Mouse (Mus musculus): ENCODE results near the gene Pitpnm2.
"Not testable (repeated sequence)": the region's sequence is repeated elsewhere in the genome, so short reads cannot be mapped to it uniquely, and the experiment has no call there.

Gene Pitpnm2

DNA sequence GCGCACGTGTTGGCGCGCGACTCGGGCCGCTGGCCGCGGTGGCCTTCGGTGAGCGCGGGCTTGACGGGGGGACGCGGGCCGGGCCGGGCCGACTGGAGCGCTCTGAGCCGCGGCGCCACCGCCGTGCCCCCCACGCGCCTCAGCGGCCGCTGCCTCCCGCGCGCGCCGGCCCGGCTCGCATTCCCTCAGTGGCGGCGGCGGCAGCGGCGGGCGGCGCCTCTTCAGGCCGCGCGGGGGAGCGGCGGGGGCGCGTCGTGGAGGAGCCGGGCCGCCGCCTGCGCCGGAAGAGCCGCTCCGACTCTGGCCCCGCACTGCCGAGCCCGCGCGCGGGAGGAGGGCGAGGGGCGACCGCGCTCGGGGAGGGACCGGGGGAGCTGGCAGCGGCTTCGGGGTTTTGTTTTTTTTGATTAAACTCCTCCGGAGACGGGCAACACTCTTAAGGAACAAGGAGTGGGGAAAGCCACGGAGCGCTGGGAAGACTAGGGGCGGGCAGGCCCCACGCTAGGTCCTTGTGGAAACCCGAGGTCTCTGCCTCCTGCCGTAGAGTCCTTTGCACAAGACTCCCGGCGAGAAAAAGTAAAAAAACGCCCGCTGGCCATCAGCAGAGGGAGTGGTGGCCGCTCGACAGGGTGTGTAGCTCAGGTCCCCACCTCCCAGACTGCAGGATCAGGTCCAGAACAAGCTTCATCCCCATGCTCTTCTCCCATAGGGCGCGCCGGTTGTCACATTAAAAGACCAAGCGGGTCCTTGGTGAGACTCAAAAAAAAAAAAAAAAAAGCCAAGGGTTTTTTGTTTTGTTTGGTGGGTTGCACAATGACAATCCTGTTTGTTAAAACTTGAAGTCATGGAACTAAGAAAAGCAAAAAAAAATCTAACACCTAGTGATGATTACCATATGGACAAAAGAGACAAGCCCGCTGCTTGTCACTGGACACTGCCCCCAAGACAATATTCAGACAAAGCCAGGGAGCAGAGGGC, at the start of gene Pitpnm2:
TSS of gene Pitpnm2 (minus strand) at position 147 of the 978 bp plus-strand sequence.
- DNase-seq: no peak

DNA sequence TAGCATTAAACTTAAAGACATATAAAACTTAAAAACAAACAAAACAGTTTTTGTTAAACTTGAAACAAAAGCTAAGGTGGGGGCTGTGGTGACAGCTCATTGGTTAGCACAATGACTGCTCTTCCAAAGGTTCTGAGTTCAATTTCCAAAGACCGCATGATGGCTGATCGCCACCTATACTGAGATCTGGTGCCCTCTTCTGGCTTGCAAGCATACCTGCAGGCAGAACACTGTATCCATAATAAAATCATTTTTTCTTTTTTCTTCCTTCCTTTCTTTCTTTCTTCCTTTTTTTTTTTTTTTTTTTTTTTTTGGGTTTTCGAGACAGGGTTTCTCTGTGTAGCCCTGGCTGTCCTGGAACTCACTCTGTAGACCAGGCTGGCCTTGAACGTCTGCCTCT, 49.7 kb upstream of the Pitpnm2 start:
- DNase-seq: not testable (repeated sequence)

DNA sequence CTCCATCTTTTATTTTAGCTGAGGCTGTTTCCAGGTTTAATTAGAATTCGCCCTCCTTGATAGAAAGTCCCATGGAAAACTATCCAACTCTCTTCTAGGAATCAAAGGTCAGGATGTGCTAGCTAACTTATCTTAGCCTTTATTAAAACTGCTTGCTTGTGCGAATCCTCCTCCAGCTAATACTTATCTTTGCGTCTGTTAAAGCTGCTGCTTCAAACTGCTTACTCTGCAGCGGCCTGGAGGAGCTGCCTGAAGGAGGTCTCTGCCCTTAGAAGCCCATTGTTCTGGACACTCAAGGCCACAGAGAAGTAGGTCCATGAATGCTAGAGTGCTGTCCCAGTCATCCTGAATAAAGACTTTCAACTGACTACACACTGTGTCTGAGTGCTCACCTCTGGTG, 46.9 kb upstream of the Pitpnm2 start:
- no peak for DNase-seq

DNA sequence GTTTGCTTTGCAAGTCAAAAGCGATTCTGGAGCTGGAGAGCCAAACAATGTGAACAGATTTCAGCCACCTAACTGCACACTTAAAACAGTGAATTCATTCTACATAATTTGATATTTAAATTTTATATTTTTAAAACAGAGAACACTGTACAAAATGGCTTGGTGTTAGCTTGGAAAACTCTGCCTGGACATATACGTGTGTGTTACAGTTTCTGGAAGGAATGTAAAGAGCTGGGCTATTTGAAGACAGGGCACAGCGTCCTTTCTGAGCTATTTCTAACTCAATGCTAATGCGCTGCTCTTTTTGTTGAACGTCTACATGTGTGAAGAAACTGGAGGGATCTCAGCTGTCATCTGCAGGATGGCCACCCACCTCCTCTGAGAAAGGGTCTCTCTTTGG, 44.4 kb upstream of the Pitpnm2 start:
- DNase-seq: no peak

DNA sequence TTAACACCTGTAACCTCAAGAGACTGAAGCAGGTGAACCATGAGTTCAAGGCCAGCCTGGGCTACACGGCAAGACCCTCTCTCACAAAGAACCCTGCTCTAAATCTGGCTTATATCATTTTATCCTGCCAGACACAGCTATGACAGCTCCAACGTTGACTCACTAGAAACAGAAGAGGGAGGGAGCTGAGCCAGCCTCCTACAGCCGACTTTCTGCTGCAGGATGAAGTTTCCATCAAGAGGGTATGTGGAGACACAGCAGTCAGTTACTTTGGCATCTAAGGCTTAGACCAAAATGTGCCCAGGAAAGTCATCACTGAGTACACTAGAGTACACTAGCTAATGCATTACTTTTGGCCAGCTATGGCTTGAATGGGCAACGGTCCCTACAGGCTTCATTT, 40.7 kb upstream of the Pitpnm2 start:
- DNase-seq: no peak

DNA sequence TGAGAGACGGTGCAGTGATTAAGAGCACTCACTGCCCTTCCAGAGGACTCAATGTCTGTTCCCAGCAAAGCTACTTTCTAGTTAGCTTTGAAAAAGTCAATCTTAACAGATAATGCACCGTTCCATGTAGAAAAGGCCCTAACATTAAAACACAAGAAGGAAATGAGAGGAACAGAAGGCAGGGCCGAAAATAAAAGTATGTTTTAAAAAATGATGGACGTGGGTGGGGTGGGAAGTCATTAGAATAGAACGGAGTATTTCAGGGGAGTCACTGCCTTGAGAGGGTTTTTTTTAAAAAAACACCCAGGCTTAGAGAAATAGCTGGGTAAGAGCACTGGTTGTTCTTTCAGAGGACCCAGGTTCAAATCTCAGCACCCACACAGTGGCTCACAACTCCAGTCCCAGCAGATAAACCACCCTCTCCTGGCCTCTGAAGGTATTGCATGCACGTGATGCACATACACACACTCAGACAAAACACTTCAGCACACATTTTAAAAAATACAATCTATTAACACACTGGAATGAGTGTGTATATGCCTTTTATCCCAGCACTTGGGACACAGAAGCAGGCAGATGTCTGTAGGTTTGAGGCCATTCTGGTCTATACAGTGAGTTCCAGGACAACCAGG, 38.2 kb upstream of the Pitpnm2 start:
- DNase-seq: peak; percentile 47

DNA sequence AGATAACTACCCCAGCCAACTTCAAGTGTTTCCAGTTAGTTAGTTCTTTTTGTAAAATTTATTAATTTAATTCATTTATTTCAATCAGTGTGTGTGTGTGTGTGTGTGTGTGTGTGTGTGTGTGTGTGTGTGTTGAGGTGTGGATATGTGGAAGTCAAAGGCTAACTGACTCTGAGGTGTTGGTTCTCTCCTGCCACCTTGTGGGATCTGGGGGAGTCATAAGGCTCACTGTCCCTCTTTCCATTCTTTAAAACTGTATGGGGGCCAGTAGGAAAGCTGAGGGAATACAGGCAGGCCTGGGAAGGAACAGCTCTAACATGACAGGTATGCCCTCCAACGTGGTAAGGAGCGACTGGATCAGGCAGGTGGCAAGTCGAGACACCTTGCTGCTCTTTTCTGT, 34.8 kb upstream of the Pitpnm2 start:
- DNase-seq: no peak

DNA sequence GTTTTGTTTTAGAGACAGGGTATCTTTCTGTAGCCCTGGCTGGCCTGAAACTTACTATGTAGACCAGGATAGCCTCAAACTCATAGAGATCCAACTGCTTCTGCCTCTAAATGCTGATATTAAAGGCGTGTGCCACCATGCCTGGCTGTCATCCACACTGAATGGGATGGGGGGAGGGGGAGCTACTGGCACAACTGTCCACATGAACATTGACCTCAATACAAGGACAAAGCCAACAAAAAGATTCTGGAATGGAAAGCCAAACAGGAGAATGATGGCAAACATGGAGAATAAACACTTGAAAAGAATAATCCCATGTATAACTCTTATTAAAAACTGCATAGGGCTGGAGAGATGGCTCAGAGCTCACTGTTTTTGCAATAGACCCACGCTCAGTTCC, 33.3 kb upstream of the Pitpnm2 start:
- DNase-seq: no peak

DNA sequence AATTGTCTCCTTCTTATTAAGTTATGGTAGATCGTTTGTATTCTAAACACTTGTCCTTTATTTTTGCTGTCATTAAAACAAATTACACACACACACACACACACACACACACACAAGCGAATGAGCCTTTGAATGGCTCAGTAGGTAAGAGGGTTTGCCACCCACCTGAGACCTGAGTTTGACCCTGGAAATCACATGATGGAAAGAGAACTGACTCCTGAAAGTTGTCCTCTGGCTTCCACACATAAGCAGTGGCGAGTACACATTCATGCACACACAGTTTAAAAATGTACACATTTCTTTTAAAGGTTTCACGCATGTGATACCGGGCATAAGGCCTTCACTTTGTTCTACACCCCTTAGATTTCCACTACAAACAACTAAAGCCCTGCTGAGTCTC, 20.7 kb upstream of the Pitpnm2 start:
- no peak for DNase-seq

DNA sequence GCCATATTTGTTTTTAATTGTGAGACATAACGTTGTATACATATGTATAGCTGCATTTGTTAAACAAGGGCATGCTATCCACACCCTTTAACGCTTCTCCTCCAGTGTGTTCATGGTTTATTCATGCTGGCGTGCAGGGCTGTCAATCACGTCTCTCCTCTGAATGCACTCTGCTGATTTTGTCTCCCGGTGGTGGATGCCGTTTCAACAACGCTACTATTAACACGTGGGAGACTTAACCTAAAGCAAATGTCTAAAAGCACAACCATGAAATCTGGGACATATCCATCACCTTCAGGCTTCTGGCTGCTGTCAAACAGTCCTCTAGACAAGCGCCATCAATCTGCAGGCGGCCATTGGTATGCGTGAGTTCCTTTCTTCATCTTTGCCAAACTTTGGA, 20.1 kb upstream of the Pitpnm2 start:
- no peak for DNase-seq

DNA sequence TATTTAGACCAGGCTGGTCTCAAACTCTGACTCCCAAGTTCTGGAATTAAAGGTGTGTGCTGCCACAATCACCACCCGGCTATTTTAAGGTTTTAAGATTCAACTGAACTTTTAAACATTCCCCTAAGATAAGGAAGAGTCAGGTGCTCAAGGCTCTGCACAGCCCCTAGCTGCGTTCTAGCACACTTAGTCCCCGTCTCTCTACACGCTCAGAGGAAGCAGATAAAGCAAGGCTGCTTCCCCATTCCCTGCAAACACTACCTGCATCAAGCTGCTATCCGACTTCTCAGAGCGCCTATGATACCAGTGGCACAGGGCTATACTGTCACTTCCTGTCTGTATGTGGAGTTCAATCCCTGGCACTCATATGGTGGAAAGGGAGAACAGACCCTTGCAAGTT, 18.1 kb upstream of the Pitpnm2 start:
- no peak for DNase-seq

DNA sequence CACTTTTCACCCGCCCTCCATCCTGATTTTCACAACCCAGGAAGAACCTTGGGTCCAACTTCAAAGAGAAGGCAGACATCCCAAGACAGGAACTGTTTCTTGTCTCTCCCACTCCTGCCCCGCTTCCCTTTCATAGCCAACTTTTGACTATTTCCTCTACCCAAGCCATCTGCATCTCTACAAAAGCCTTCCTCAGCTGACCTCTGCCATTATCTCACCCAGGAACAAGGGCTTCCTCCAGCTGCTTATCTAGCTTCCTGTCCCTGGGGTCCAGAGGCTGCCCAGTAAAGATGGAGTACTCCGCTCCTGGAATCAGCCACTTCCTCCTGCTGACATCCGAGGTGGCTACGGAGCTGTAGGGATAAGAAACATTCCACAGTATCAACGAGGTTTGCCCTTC, 17.3 kb upstream of the Pitpnm2 start:
- DNase-seq: no peak

DNA sequence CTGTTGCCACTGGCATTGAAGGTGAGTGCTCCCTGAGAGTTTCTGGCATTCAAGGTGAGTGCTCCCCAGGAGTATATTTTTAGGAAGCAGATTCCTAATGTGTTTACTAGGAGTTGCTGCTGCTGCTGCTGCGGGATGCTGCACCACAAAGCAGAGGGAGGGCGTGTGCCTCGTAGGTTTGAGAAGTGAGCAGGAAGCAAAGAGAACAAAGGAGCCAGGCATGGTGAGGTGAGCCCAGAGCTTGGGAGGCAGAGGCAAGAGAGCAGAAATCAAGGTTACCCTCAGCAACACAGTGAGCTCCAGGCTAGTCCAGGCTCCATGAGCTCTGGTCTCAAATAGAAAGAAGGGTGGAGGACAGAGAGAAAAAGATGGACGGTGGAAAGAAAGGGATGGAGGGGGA, 13.7 kb upstream of the Pitpnm2 start:
- no peak for DNase-seq

DNA sequence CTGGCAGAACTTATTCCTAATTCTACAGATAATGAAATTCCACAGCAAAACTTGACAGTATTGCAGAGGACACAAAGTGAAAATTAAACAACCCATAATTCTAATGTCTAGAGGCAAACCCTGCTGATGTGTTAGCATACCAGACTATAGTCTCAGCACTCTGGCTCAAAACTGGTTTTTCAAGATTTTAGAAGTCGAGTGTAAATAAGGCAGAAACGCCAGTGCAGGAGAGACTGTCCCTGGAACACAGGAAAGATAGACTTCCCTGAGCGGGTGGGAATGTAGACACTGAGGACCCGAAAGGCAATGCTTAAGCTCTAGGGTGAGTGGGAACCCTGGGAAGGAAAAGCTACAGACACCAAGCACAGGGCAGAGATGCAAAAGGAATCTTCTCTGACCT, 12.5 kb upstream of the Pitpnm2 start:
- no peak for DNase-seq

DNA sequence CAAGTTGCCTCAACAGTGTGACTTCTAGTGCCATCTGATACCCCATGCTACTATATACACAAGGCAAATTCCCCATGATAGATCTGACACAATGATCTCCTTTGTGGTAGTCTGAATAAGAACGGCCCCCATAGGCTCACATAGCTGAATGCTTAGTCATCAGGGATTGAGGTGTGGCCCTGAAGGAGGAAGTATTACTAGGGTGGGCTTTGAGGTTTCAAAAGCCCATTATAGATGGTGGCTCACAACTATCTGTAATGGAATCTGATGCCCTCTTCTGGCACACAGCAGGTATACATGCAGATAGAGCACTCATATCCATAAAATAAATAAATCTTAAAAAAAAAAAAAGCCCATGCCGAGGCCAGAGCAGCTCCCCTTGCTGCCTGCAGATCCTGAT, 9.6 kb upstream of the Pitpnm2 start:
- DNase-seq: no peak

DNA sequence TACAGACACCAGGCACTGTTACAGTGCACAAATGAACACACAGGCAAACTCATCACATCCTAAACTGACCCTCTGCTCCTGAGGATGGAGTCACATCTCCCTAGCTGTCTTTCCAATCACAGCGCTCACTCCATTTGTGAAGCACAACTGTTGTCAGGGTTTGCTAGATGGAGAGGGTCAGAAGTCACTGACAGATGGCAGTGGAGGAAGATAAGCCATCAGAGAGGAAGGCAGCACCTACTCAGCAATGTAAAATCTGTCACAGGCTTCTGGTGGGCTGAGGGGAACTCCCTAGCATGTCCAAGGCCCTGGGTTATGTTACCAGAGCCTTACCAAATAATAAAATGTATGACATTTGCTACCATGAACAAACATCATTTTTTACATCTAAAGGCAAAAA, 8.5 kb upstream of the Pitpnm2 start:
- DNase-seq: no peak

DNA sequence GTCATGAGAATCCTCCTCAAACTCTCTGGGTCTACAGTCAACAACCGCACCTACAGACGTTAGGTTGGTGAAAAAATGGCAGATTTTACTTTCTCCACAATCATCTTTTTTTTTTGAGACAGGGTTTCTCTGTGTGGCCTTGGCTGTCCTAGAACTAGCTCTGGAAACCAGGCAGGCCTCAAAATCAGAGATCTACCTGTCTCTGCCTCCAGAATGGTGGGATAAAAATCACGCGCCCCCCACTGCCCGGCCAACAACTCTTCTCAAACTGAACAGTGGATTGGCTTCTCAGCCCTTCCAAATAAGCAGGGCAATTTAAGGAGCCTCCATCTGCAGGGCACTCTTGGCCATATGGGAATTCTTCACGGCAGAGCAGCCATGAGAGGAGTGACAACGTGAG, 5.6 kb upstream of the Pitpnm2 start:
- no peak for DNase-seq

DNA sequence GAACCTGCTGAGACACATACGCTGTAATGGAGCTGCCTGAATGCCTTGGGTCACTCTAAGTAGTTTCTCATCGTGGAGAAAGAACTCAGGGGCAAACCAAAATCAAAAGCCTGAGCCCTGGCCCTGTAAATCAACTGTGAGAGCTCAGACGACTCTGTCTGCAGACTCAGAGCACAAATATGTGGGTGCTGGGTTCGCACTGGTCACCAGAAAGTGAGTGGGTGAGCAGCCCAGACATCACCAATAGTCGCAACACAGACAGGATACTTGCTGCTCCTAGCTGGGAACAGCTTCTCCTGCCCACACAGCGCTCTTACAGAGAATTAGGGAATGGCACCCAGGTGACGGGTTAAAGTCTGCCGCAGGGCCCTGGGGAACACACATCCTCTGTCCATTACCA, 4.0 kb upstream of the Pitpnm2 start:
- DNase-seq: no peak

DNA sequence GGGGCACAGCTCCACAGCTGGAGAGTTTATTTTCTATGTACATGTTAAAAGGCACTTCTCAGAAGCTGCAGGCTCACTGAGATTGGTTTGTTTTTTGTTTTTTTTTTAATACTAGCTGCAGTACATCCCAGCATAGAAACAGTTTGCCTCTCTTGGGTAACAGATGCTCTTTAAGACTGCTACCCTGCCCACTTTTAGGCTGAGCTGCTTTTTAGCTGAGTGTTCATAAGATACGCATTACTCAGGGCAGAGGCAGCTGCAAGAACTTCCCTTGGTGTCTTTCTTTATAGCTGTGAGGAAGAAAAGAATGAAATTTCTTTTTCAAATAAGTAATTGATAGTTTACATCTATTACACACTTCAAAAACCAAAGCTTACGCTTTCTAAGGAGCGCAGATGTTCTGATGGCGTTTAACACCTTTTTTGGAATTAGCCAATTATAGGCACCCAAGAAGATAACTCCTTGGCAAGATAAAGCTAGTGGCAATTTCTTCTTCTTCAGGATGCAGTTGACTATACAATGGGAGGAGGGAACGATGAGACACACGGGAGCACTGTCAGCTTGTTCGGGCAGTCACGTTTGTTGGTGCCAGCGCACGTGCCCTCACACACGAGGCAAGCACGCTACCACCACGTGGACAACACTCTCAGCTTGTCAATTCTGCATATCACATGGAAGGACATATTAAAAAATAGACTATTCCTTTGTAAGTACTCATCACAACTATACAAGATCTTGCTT, 3.2 kb upstream of the Pitpnm2 start:
- no peak for DNase-seq

DNA sequence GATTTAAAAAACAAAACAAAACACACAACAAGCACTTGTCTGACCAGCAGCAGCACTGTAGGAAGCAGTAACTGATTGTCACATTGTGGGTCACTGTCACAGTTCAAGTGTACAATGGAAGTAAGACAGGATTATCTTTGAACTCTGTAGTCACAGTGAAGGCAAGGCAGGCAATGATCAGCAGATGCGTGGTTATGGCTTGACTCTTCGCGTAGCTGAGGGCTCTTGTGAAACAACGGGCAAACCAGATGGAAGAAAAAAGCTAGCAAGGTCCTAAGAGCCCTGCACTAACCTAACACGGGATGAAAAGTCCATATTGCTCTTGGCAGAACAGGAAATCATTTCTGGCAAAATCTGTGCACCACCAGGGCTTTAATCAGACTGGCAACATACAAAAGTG, 1.5 kb upstream of the Pitpnm2 start:
- no peak for DNase-seq

DNA sequence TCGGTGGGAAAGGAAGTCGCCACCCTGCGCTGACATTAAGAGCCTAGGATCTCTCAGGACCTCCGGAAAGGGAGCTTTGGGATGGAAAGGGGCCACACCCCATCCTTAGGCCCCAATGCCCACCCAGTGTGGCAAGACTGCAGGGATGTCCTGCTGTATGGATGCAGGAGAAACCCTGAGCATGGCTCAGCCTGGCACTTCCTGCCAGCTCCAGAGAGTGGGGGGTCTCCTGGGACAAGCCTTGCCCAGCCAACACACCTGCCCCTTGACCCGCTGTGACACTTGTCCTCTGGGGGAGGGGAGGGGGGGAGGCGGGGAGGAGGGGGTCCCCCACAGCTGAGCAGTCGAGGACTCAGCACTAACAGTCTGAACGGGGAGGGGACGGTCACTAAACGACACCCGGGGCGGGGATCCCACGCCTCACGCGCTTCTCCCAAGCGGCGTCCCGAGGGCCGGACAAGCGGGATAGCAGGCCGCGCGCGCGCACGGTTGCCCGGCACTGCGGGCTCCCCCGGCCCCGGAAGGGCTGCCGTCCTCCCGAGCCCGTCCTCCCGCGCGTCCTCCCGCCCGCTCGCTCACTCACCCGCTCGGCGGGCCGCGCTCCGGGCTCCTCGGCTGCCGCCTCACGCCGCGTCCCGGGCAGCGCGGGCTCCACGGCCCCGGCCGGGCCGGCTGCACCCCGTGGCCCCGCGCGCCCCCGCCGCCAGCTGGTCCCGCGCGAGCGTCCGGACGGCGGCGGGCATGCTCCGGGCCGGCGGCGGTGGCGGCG, 531 bp downstream of the Pitpnm2 start:
- no peak for DNase-seq

DNA sequence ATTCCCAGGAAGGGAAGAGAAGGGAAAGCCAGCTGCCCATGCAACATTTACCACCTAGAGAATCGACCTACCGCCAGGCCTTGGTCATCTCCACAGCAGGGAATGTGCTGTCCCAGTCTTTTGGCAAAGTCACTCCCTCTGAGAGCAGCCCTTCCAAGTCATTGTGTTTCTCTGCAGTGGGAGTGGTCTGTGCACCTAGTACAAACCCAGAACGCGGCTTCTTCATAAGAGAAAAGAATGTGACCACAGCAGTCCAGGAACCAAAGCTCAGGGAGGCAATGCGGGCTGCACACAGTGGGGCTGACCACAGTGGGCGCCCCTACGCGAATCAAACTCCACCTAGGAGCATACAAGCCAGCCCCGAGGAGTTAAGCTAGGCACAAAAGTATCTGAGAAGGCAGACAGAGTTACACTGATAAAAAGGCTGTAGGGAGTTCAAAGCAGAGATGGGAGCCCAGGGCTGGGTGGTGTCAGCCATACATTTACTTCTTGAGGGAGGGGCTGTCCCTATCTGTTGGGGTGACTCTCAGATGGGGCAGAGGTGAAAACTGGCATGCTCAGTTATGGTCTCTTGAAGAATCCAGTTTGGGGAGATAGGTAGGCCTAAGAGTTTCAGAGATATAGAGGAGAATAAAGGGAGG, 1.5 kb downstream of the Pitpnm2 start:
- DNase-seq: no peak

Data from right cerebral cortex, adult 18-20 months (tissue).